Mouse (Mus musculus) thymus, adult 2 months (tissue): ENCODE results near the gene Dcst1.

Experiments used
- CTCF ChIP-seq: fragments of 200-500 bp; IDR thresholded peaks from 2 replicates; pipeline ENCODE4 v1.5.1; 2012; ENCODE audit warnings: mild to moderate bottlenecking, control low read depth, low read length, moderate library complexity, borderline replicate concordance; ENCODE audit not compliant: control insufficient read depth, poor library complexity, insufficient read depth; ENCODE audit errors: extremely low read depth
- POLR2A ChIP-seq: fragments of 200-500 bp; IDR thresholded peaks from 2 replicates; pipeline ENCODE4 v1.6.1; 2012; ENCODE audit warnings: mild to moderate bottlenecking, low read length, control low read depth, moderate library complexity; ENCODE audit not compliant: control insufficient read depth, poor library complexity, insufficient read depth; ENCODE audit errors: extremely low read depth

- TF ChIP-seq CTCF: no peak
- no peak for TF ChIP-seq POLR2A
Measured at GRCm38 (mm10) chr3:89379388-89380131, 14.5 kb upstream of the Dcst1 start.
